Mouse (Mus musculus): Measurements from ENCODE around the gene Lrrc28. TPM values are rescaled to one million over a fixed set of nuclear protein-coding genes. Genes with fewer than 3 reads are reported as not detected.

Lrrc28 gene
- polyA plus RNA-seq, 1 experiment from 2014 or later: 10.3 TPM

DNA sequence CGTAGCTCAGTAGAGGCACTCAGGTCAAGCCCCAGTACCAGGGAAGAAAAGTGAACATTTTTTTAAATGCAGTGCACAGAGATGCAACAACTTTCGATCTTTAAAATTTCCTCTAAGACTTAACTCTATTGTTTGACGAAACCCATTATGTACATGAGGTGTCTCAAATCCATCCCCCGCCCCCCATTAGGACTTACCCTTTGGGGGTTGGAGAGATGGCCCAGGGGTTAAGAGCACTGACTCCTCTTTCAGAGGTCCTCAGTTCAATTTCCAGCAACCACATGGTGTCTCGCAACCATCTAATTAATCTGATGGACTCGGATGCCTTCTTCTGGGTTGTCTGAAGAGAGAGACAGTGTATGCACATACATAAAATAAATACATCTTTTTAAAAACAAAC lies 1.1 kb upstream of the Lrrc28 start:
- Histone ChIP-seq H3K9me3 (replicated peaks) (no peaks in the 10 kb centered on the region), H3K27ac (ENCODE audit: poor library complexity, severe bottlenecking) (peak overlapping the region; percentile 86; the same call in 1 of the 2 replicates), H3K4me1 (replicated peaks) (peaks cover 25% of the 10 kb centered on the region), H3K4me3 (peak overlapping the region; percentile 76), H3K4me2 (peak overlapping the region; percentile 81), H3K27me3 (replicated peaks) (no peaks in the 10 kb centered on the region), H3K36me3 (no peaks in the 10 kb centered on the region), H3K9ac (peak overlapping the region; percentile 93)
- 13% methylated on average over 6 of the region's 6 CpGs for WGBS
- no peak for ATAC-seq (ENCODE audit: insufficient number of reproducible peaks, low FRiP score)

GRCm38 (mm10) chr7:67645681-67646014 lies 580 bp upstream of the Lrrc28 start:
- H3K4me2 ChIP-seq: peak overlapping the region; percentile 81
- no peaks in the 10 kb centered on the region for H3K27me3 ChIP-seq (replicated peaks)
- no peaks in the 10 kb centered on the region for H3K9me3 ChIP-seq (replicated peaks)
- WGBS: under 1% methylated on average over 15 of the region's 15 CpGs
- H3K9ac ChIP-seq: peak overlapping the region; percentile 93
- peak; percentile 13; the same call in 1 of the 2 replicates for ATAC-seq (ENCODE audit: insufficient number of reproducible peaks, low FRiP score)
- H3K27ac ChIP-seq (ENCODE audit: poor library complexity, severe bottlenecking): peak overlapping the region; percentile 86
- H3K4me3 ChIP-seq: peak overlapping the region; percentile 76
- H3K4me1 ChIP-seq (replicated peaks): peaks cover 25% of the 10 kb centered on the region
- peaks cover 4% of the 10 kb centered on the region; the same call in 1 of the 2 replicates for H3K36me3 ChIP-seq

GRCm38 (mm10) chr7:67644291-67644690 lies 777 bp downstream of the Lrrc28 start:
- H3K36me3 ChIP-seq: peaks cover 7% of the 10 kb centered on the region; the same call in 1 of the 2 replicates
- peak overlapping the region; percentile 84; the same call in 1 of the 2 replicates for H3K9ac ChIP-seq
- no peaks in the 10 kb centered on the region for H3K9me3 ChIP-seq (replicated peaks)
- peaks cover 19% of the 10 kb centered on the region for H3K4me1 ChIP-seq (replicated peaks)
- H3K4me3 ChIP-seq: peak overlapping the region; percentile 76
- ATAC-seq (ENCODE audit: insufficient number of reproducible peaks, low FRiP score): no peak
- 41% methylated on average over 8 of the region's 8 CpGs for WGBS
- no peaks in the 10 kb centered on the region for H3K27me3 ChIP-seq (replicated peaks)
- H3K4me2 ChIP-seq: peak overlapping the region; percentile 81
- H3K27ac ChIP-seq (ENCODE audit: poor library complexity, severe bottlenecking): no peak overlapping the region

DNA sequence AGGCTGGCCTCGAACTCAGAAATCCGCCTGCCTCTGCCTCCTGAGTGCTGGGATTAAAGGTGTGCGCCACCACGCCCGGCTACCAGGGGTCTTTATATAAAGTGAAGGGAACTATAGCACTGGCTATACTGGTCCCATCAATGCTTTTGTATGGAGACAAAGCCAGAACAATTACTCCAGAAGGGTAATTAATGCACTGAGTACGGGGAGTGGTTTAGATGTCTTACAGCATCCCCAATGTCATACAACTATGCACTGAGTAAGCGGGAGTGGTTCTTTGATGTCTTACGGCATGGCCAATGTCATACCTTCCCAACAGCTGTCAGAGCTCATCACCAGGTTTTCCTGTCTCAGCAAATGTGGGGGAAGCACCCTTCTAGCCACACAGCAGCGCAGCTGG lies 2.1 kb downstream of the Lrrc28 start:
- Histone ChIP-seq H3K4me1 (replicated peaks) (peaks cover 14% of the 10 kb centered on the region), H3K27me3 (replicated peaks) (no peaks in the 10 kb centered on the region), H3K9me3 (replicated peaks) (no peaks in the 10 kb centered on the region), H3K36me3 (peaks cover 7% of the 10 kb centered on the region; the same call in 1 of the 2 replicates), H3K9ac (no peak overlapping the region), H3K27ac (ENCODE audit: poor library complexity, severe bottlenecking) (no peak overlapping the region), H3K4me2 (no peak overlapping the region), H3K4me3 (no peak overlapping the region)
- 90% methylated on average over 9 of the region's 9 CpGs for WGBS
- ATAC-seq (ENCODE audit: insufficient number of reproducible peaks, low FRiP score): no peak

- ATAC-seq (ENCODE audit: insufficient number of reproducible peaks, low FRiP score): no peak
- H3K9me3 ChIP-seq (replicated peaks): no peaks in the 10 kb centered on the region
- H3K4me1 ChIP-seq (replicated peaks): peaks cover 8% of the 10 kb centered on the region
- no peak overlapping the region for H3K9ac ChIP-seq
- H3K27me3 ChIP-seq (replicated peaks): no peaks in the 10 kb centered on the region
- H3K27ac ChIP-seq (ENCODE audit: poor library complexity, severe bottlenecking): no peak overlapping the region
- peaks cover 12% of the 10 kb centered on the region for H3K36me3 ChIP-seq
- H3K4me2 ChIP-seq: no peak overlapping the region
- WGBS: 87% methylated on average over 3 of the region's 3 CpGs
- H3K4me3 ChIP-seq: no peak overlapping the region
These were observed 6.1 kb downstream of the Lrrc28 start for GRCm38 (mm10) chr7:67639006-67639405.

GRCm38 (mm10) chr7:67636161-67636560 lies 8.9 kb downstream of the Lrrc28 start:
- H3K9ac ChIP-seq: no peak overlapping the region
- no peaks in the 10 kb centered on the region for H3K27me3 ChIP-seq (replicated peaks)
- peaks cover 12% of the 10 kb centered on the region for H3K36me3 ChIP-seq
- no peaks in the 10 kb centered on the region for H3K9me3 ChIP-seq (replicated peaks)
- no peak overlapping the region for H3K4me3 ChIP-seq
- no peak overlapping the region for H3K27ac ChIP-seq (ENCODE audit: poor library complexity, severe bottlenecking)
- no peak overlapping the region for H3K4me2 ChIP-seq
- ATAC-seq (ENCODE audit: insufficient number of reproducible peaks, low FRiP score): no peak
- 66% methylated on average over 2 of the region's 2 CpGs for WGBS
- 0 out of 2 replicates have a peak, but pooled peaks cover 8% of the 10 kb centered on the region for H3K4me1 ChIP-seq (replicated peaks)

DNA sequence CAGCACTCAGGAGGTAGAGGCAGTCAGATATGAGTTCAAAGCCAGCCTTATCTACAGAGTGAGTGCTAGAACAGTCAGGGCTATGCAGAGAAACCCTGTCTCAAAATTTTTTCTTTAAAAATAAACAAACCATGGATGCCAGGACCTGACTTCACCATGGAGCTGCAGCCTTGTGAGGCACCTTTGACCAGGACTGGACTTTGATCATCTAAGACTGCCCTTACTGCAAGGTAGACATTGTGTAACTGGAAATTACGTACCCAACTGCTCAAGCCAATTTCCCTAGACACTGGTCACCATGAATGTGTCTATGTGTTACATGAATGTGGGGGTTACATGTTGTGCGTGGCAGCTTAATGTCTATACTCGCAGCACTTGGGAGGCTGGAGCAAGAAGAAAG lies 10.9 kb downstream of the Lrrc28 start:
- H3K9ac ChIP-seq: no peak overlapping the region
- ATAC-seq (ENCODE audit: insufficient number of reproducible peaks, low FRiP score): no peak
- H3K36me3 ChIP-seq: peaks cover 5% of the 10 kb centered on the region; the same call in 1 of the 2 replicates
- no peak overlapping the region for H3K27ac ChIP-seq (ENCODE audit: poor library complexity, severe bottlenecking)
- H3K4me3 ChIP-seq: no peak overlapping the region
- peaks cover 17% of the 10 kb centered on the region for H3K4me1 ChIP-seq (replicated peaks)
- no peak overlapping the region for H3K4me2 ChIP-seq
- H3K27me3 ChIP-seq (replicated peaks): no peaks in the 10 kb centered on the region
- WGBS: 84% methylated on average over 3 of the region's 3 CpGs
- H3K9me3 ChIP-seq (replicated peaks): no peaks in the 10 kb centered on the region

GRCm38 (mm10) chr7:67632380-67632779 lies 12.7 kb downstream of the Lrrc28 start:
- Histone ChIP-seq H3K27me3 (replicated peaks) (no peaks in the 10 kb centered on the region), H3K9ac (no peak overlapping the region), H3K27ac (ENCODE audit: poor library complexity, severe bottlenecking) (no peak overlapping the region), H3K4me3 (no peak overlapping the region), H3K4me1 (replicated peaks) (peaks cover 15% of the 10 kb centered on the region), H3K4me2 (no peak overlapping the region), H3K9me3 (replicated peaks) (no peaks in the 10 kb centered on the region), H3K36me3 (peaks cover 5% of the 10 kb centered on the region; the same call in 1 of the 2 replicates)
- WGBS: 82% methylated on average over 5 of the region's 5 CpGs
- ATAC-seq (ENCODE audit: insufficient number of reproducible peaks, low FRiP score): no peak

- Histone ChIP-seq H3K27ac (ENCODE audit: poor library complexity, severe bottlenecking) (peak overlapping the region; percentile 46; the same call in 1 of the 2 replicates), H3K4me1 (replicated peaks) (peaks cover 15% of the 10 kb centered on the region), H3K36me3 (peaks cover 7% of the 10 kb centered on the region; the same call in 1 of the 2 replicates), H3K4me2 (no peak overlapping the region), H3K27me3 (replicated peaks) (no peaks in the 10 kb centered on the region), H3K9ac (no peak overlapping the region), H3K9me3 (replicated peaks) (no peaks in the 10 kb centered on the region), H3K4me3 (no peak overlapping the region)
- 20% methylated on average over 2 of the region's 2 CpGs for WGBS
- ATAC-seq (ENCODE audit: insufficient number of reproducible peaks, low FRiP score): no peak
These were observed 14.3 kb downstream of the Lrrc28 start for GRCm38 (mm10) chr7:67630817-67631216.

- H3K4me2 ChIP-seq: no peak overlapping the region
- WGBS: 55% methylated on average over 5 of the region's 5 CpGs
- no peaks in the 10 kb centered on the region for H3K9me3 ChIP-seq (replicated peaks)
- H3K27ac ChIP-seq (ENCODE audit: poor library complexity, severe bottlenecking): no peak overlapping the region
- no peaks in the 10 kb centered on the region for H3K27me3 ChIP-seq (replicated peaks)
- H3K36me3 ChIP-seq: 0 out of 2 replicates have a peak, but pooled peaks cover 6% of the 10 kb centered on the region
- ATAC-seq (ENCODE audit: insufficient number of reproducible peaks, low FRiP score): no peak
- H3K4me1 ChIP-seq (replicated peaks): peaks cover 15% of the 10 kb centered on the region
- H3K4me3 ChIP-seq: no peak overlapping the region
- no peak overlapping the region for H3K9ac ChIP-seq
These were observed 15.4 kb downstream of the Lrrc28 start for GRCm38 (mm10) chr7:67629681-67630080.

DNA sequence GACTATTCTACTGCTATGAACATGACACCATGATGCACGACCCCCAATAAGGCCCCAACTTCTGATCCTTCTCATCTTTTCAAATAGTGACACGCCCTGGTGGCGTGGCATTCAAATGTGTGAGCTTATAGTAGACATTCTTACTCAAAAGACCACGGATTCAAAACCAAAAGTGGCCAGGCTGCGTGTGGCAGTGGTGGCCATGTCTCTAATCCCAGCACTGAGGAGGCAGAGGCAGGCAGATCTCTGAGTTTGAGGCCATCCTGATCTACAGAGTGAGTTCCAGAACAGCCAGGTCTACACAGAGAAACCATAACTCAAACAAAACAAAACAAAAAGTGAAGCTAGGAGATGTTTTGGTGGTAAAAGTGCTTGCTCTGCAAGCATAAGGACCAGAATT lies 18.4 kb downstream of the Lrrc28 start:
- H3K4me3 ChIP-seq: no peak overlapping the region
- no peak for ATAC-seq (ENCODE audit: insufficient number of reproducible peaks, low FRiP score)
- no peak overlapping the region for H3K27ac ChIP-seq (ENCODE audit: poor library complexity, severe bottlenecking)
- 85% methylated on average over 5 of the region's 5 CpGs for WGBS
- H3K4me1 ChIP-seq (replicated peaks): peaks cover 15% of the 10 kb centered on the region
- H3K36me3 ChIP-seq: 0 out of 2 replicates have a peak, but pooled peaks cover 6% of the 10 kb centered on the region
- H3K9me3 ChIP-seq (replicated peaks): no peaks in the 10 kb centered on the region
- no peak overlapping the region for H3K4me2 ChIP-seq
- no peaks in the 10 kb centered on the region for H3K27me3 ChIP-seq (replicated peaks)
- H3K9ac ChIP-seq: no peak overlapping the region

DNA sequence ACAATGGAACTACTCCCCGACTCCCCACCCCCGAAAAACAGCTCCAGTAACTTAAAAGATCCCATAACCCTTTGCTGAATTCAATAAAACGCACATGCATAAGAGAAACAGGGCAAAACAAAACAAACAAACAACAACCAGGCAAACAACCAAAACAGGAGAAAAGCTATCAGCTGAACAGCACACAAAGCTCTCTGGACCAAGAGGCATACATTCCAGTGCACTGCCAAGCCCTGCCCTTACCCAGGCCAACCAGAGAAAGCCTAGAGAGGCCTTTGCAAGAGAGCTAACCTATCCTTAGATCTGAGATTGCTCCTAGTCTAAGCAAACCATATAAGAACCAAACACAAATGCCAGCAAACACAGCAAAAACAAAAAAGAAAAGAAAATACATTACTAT lies 22.9 kb downstream of the Lrrc28 start:
- Histone ChIP-seq H3K9me3 (replicated peaks) (no peaks in the 10 kb centered on the region), H3K4me3 (no peak overlapping the region), H3K4me1 (replicated peaks) (peaks cover 12% of the 10 kb centered on the region), H3K36me3 (0 out of 2 replicates have a peak, but pooled peaks cover 6% of the 10 kb centered on the region), H3K27me3 (replicated peaks) (no peaks in the 10 kb centered on the region), H3K9ac (no peak overlapping the region), H3K27ac (ENCODE audit: poor library complexity, severe bottlenecking) (no peak overlapping the region), H3K4me2 (no peak overlapping the region)
- no peak for ATAC-seq (ENCODE audit: insufficient number of reproducible peaks, low FRiP score)
- WGBS: 64% methylated on average over 3 of the region's 3 CpGs
